Mouse (Mus musculus) forebrain, embryonic 14.5 days (tissue): ENCODE measurements at regions not wholly inside any gene's neighbourhood (a gene's known extent, or its start where the extent isn't known, plus 50 kb on each side); places are given as distances from the start of the nearest gene placed in this dataset.
A peak's percentile ranks its signal among the peaks of the same experiment; 100 is the strongest.

Source experiments
- ATAC-seq: fragments of 200-750 bp; cut with Nextera tagmentation; 2 replicates; pipeline ENCODE4 v1.8.0; 2017; ENCODE audit warnings: mild to moderate bottlenecking, moderate library complexity
- DNase-seq: peaks from one replicate; pipeline ENCODE4 v3.0.0-alpha.2; 2015; ENCODE audit warnings: low spot score
- H3K27ac ChIP-seq: fragments of 300-500 bp; sonication (generic); 2 replicates; pipeline ENCODE4 v1.5.1; 2014; ENCODE audit warnings: low read depth, mild to moderate bottlenecking, control low read depth, low read length, moderate library complexity
- H3K27me3 ChIP-seq: fragments of 300-500 bp; sonication (generic); replicated peaks from 2 replicates; pipeline ENCODE4 v1.6.1; 2014; ENCODE audit warnings: low read length, control low read depth, mixed read lengths; ENCODE audit not compliant: control insufficient read depth, insufficient read depth
- H3K36me3 ChIP-seq: fragments of 300-500 bp; sonication (generic); 2 replicates; pipeline ENCODE4 v1.6.1; 2014; ENCODE audit warnings: low read length, control low read depth; ENCODE audit not compliant: control insufficient read depth, insufficient read depth
- H3K4me1 ChIP-seq: fragments of 300-500 bp; sonication (generic); 2 replicates; pipeline ENCODE4 v1.6.1; 2014; ENCODE audit warnings: antibody characterized with exemption, low read length, control low read depth; ENCODE audit not compliant: control insufficient read depth, insufficient read depth
- H3K4me2 ChIP-seq: fragments of 300-500 bp; sonication (generic); 2 replicates; pipeline ENCODE4 v1.6.1; 2014; ENCODE audit warnings: mild to moderate bottlenecking, control low read depth, low read length
- H3K4me3 ChIP-seq: fragments of 300-500 bp; sonication (generic); 2 replicates; pipeline ENCODE4 v1.5.1; 2014; ENCODE audit warnings: low read depth, low read length, control low read depth
- H3K9ac ChIP-seq: fragments of 300-500 bp; sonication (generic); 2 replicates; pipeline ENCODE4 v1.6.1; 2014; ENCODE audit warnings: mild to moderate bottlenecking, low read length, control low read depth, moderate library complexity
- H3K9me3 ChIP-seq: fragments of 300-500 bp; sonication (generic); replicated peaks from 2 replicates; pipeline ENCODE4 v1.6.1; 2016; ENCODE audit warnings: low read length, control low read depth, mixed read lengths; ENCODE audit not compliant: control insufficient read depth
- WGBS: fragments of 180-500 bp; shearing (Covaris S2); extraction: QIAGEN DNeasy Blood & Tissue Kit; methylation state at CpG from one replicate; pipeline ENCODE4 v1.1.7; 2014; 5-methylcytosine and 5-hydroxymethylcytosine counted together

- Histone ChIP-seq H3K36me3 (no peaks in the 10 kb centered on the region), H3K4me1 (no peaks in the 10 kb centered on the region), H3K9me3 (0 out of 2 replicates have a peak, but pooled peaks cover 4% of the 10 kb centered on the region), H3K27me3 (no peaks in the 10 kb centered on the region), H3K27ac (peak overlapping the region; percentile 35; the same call in 1 of the 2 replicates), H3K9ac (no peak overlapping the region), H3K4me3 (no peak overlapping the region), H3K4me2 (no peak overlapping the region)
- ATAC-seq (no peak), DNase-seq (peak; percentile 48)
Measured at GRCm38 (mm10) chr4:47692654-47693053, 218.2 kb downstream of the Sec61b start.

GRCm38 (mm10) chr4:47693221-47693620, 218.8 kb downstream of the Sec61b start:
- Histone ChIP-seq H3K27me3 (no peaks in the 10 kb centered on the region), H3K4me1 (no peaks in the 10 kb centered on the region), H3K9me3 (0 out of 2 replicates have a peak, but pooled peaks cover 4% of the 10 kb centered on the region), H3K9ac (no peak overlapping the region), H3K4me3 (no peak overlapping the region), H3K27ac (peak overlapping the region; percentile 35; the same call in 1 of the 2 replicates), H3K36me3 (no peaks in the 10 kb centered on the region), H3K4me2 (no peak overlapping the region)
- ATAC-seq (peak; percentile 58), DNase-seq (peak; percentile 62)
- WGBS: 73% methylated on average over 12 of the region's 12 CpGs

GRCm38 (mm10) chr4:47697071-47697470, 222.6 kb downstream of the Sec61b start:
- Histone ChIP-seq H3K36me3 (no peaks in the 10 kb centered on the region), H3K9ac (no peak overlapping the region), H3K9me3 (0 out of 2 replicates have a peak, but pooled peaks cover 4% of the 10 kb centered on the region), H3K4me1 (peaks cover 8% of the 10 kb centered on the region; the same call in 1 of the 2 replicates), H3K4me2 (no peak overlapping the region), H3K4me3 (no peak overlapping the region), H3K27me3 (no peaks in the 10 kb centered on the region), H3K27ac (no peak overlapping the region)
- WGBS: 78% methylated on average over 4 of the region's 4 CpGs
- peak; percentile 46 for DNase-seq
- no peak for ATAC-seq

- H3K4me2 ChIP-seq: no peak overlapping the region
- DNase-seq (peak; percentile 94), ATAC-seq (peak; percentile 91)
- H3K27ac ChIP-seq: peak overlapping the region; percentile 75
- no peak overlapping the region for H3K4me3 ChIP-seq
- H3K9ac ChIP-seq: no peak overlapping the region
- no peaks in the 10 kb centered on the region for H3K27me3 ChIP-seq
- no peaks in the 10 kb centered on the region for H3K36me3 ChIP-seq
- H3K9me3 ChIP-seq: no peaks in the 10 kb centered on the region
- peaks cover 8% of the 10 kb centered on the region; the same call in 1 of the 2 replicates for H3K4me1 ChIP-seq
- 11% methylated on average over 4 of the region's 4 CpGs for WGBS
Measured at GRCm38 (mm10) chr4:47698514-47698913, 224.1 kb downstream of the Sec61b start.

- H3K9me3 ChIP-seq: no peaks in the 10 kb centered on the region
- WGBS: 6% methylated on average over 4 of the region's 4 CpGs
Measured at GRCm38 (mm10) chr4:47698926-47699325, 224.5 kb downstream of the Sec61b start.

GRCm38 (mm10) chr4:47703501-47703900, 229.0 kb downstream of the Sec61b start:
- Histone ChIP-seq H3K36me3 (no peaks in the 10 kb centered on the region), H3K4me2 (no peak overlapping the region), H3K9me3 (no peaks in the 10 kb centered on the region), H3K27me3 (no peaks in the 10 kb centered on the region), H3K27ac (no peak overlapping the region), H3K4me3 (no peak overlapping the region), H3K9ac (no peak overlapping the region), H3K4me1 (peaks cover 8% of the 10 kb centered on the region; the same call in 1 of the 2 replicates)
- DNase-seq (no peak), ATAC-seq (no peak)
- WGBS: 86% methylated on average over 2 of the region's 2 CpGs

More at GRCm38 (mm10) chr4:47698926-47699325, 224.5 kb downstream of the Sec61b start:
- peak; percentile 89 for ATAC-seq
- peaks cover 8% of the 10 kb centered on the region; the same call in 1 of the 2 replicates for H3K4me1 ChIP-seq
- no peaks in the 10 kb centered on the region for H3K27me3 ChIP-seq
- no peak overlapping the region for H3K4me3 ChIP-seq
- no peak overlapping the region for H3K9ac ChIP-seq
- no peak for DNase-seq
- H3K36me3 ChIP-seq: no peaks in the 10 kb centered on the region
- H3K4me2 ChIP-seq: no peak overlapping the region
- H3K27ac ChIP-seq: peak overlapping the region; percentile 75

- Histone ChIP-seq H3K9ac (no peak overlapping the region), H3K27ac (no peak overlapping the region), H3K4me3 (no peak overlapping the region), H3K4me2 (no peak overlapping the region), H3K27me3 (no peaks in the 10 kb centered on the region), H3K9me3 (no peaks in the 10 kb centered on the region), H3K36me3 (no peaks in the 10 kb centered on the region), H3K4me1 (no peaks in the 10 kb centered on the region)
- 84% methylated on average over 4 of the region's 4 CpGs for WGBS
- no peak for ATAC-seq
- no peak for DNase-seq
Measured at GRCm38 (mm10) chr4:47704607-47705006, 230.1 kb downstream of the Sec61b start.

- Histone ChIP-seq H3K27ac (peak overlapping the region; percentile 9; the same call in 1 of the 2 replicates), H3K9me3 (no peaks in the 10 kb centered on the region), H3K9ac (no peak overlapping the region), H3K36me3 (no peaks in the 10 kb centered on the region), H3K27me3 (no peaks in the 10 kb centered on the region), H3K4me1 (no peaks in the 10 kb centered on the region), H3K4me3 (no peak overlapping the region), H3K4me2 (no peak overlapping the region)
- ATAC-seq (peak; percentile 26; the same call in 1 of the 2 replicates), DNase-seq (peak; percentile 72)
Measured at GRCm38 (mm10) chr4:47707966-47708365, 233.5 kb downstream of the Sec61b start.

- ATAC-seq (no peak), DNase-seq (no peak)
- H3K27me3 ChIP-seq: no peaks in the 10 kb centered on the region
- WGBS: 84% methylated on average over 7 of the region's 7 CpGs
- no peaks in the 10 kb centered on the region for H3K4me1 ChIP-seq
- no peak overlapping the region for H3K27ac ChIP-seq
- H3K4me2 ChIP-seq: no peak overlapping the region
- no peaks in the 10 kb centered on the region for H3K9me3 ChIP-seq
- no peak overlapping the region for H3K4me3 ChIP-seq
- H3K36me3 ChIP-seq: no peaks in the 10 kb centered on the region
- no peak overlapping the region for H3K9ac ChIP-seq
Measured at GRCm38 (mm10) chr4:47713387-47713786, 238.9 kb downstream of the Sec61b start.
